Mouse (Mus musculus): ENCODE measurements around the gene Tat.

Gene Tat

GRCm38 (mm10) chr8:109990224-109990623, at the start of gene Tat:
Tat (plus strand) TSS chr8:109990437.
- no peak for DNase-seq

- no peak for DNase-seq
Observed at GRCm38 (mm10) chr8:109941606-109942360, 48.5 kb upstream of the Tat start.

DNA sequence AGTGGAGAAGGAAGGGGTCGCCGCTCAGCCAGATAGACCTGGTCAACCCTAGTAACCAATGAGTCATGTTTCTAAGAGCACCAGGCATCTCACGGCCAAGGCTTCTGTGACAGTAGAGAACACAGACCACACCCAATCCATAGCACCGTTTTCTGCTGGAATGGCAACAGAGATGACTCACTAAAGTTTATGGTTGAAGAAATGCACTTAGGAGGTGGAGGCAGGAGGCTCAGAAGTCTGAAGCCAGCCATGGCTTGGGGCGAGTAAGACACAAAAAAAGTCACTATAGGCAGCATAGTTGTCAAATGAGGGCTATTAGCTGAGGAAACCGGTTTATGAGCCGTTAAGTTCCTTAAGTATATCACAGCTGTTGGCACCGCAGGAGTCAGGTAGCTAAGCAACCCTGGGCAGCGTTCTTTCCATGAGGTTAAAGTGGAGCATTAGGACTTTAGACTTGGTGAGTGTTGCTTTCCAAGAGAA, 45.0 kb upstream of the Tat start:
- DNase-seq, result peak; percentile 62

- DNase-seq, result no peak
Observed at GRCm38 (mm10) chr8:109945694-109946093, 44.5 kb upstream of the Tat start.

GRCm38 (mm10) chr8:109946272-109946671, 44.0 kb upstream of the Tat start:
- DNase-seq, result peak; percentile 66

DNA sequence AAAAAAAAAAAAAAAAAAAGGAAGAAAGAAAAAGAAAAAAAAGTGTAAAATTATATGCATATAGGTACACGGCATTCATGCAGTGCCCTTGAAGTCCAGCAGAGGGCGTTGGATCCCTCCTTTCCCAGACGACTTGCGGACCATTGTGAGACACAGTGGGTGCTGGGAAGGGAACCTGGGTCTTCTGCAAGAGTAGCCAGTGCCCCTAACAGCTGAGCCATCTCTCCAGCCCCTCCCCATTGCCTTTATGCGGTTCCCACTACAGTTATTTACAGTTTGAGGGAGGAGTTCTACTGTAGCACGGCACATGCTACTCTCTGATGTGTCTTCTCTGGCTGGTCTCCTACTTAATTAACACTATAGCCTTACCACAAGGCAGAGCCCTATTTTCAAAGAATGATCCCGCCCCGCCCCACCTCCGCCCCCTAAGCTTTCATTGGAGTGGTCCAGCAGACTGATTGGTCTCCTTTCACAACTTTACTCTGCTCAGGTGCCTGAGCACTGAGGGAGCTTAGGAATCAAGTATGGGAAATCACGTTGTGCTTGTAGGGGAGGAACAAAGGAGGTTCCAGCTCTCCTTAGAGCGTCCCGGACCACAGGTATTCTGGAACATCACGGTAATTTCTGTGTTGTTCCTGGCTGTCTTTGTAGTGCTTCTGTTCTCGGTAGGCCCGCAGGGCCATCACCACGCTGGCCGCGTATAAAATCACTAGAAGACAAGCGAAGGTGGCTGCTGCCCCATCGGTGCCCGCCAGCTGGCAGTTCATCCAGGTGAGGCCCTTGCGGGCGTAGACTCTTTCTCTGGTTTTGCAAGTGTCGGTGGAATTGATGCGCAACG, 42.6 kb upstream of the Tat start:
- no peak for DNase-seq

DNA sequence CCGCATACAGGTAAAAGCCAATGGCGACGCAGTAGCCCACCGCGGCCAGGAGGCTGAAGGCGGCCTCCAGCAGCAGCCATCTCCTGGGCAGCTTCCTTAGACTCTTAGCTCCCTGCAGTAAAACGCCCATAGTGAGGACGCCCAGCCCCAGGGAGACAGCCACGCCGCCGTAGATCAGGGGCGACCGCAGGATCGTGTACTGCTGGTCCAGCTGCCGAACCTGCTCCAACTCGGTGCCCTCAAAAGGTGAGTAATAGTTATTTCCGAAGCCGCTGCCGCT, 42.0 kb upstream of the Tat start:
- no peak for DNase-seq

DNA sequence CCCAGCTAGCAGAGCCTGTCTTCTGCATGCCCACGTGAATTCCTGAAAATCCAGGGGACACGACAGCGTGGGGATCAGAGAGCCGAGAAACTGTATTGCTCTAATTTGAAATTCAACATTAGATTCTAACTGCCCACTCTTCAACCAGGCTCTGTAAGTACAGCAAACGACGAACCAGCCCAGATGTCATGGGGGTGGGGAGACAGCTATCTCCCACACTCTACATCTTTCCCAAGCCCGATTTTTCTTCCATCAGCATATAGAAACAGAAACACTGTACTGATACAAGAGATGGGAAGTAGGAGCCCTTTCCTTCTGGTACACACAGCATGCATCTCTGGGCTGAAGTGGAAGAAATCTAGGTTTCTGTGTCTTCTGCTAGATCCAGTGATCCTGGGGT, 38.1 kb upstream of the Tat start:
- DNase-seq, result no peak

DNA sequence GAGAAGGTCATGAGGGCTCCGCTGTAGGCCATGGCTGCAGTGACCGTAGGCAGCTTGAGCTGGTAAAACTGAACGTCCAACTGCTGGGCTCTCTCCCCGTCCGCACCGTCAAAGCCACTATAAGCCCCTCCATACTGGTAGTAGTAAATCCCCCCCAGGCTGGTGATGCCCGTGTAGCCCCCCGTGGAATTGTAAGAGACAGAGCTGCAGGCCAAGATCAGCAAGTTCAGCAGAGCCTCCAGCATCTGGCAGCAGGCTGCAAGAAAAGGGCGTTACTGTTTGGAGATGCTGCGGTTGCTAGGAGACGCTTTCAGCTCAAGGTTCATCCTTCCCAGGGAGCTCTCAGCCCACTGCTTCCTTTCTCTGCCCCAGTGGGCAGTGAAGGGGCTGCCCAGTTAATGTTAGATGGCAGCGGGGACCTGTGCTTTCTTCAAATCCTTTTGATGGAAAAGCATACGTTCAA, 35.7 kb upstream of the Tat start:
- no peak for DNase-seq

- DNase-seq, result peak; percentile 71
Observed at GRCm38 (mm10) chr8:109957167-109958028, 32.8 kb upstream of the Tat start.

- no peak for DNase-seq
Observed at GRCm38 (mm10) chr8:109958036-109958655, 32.1 kb upstream of the Tat start.

GRCm38 (mm10) chr8:109959112-109959511, 31.1 kb upstream of the Tat start:
- no peak for DNase-seq

- peak; percentile 80 for DNase-seq
Observed at GRCm38 (mm10) chr8:109961693-109962367, 28.4 kb upstream of the Tat start, which contains the start of gene Marveld3. Marveld3 (minus strand) TSS chr8:109962203.

- DNase-seq, result no peak
Observed at GRCm38 (mm10) chr8:109962896-109963295, 27.3 kb upstream of the Tat start.

DNA sequence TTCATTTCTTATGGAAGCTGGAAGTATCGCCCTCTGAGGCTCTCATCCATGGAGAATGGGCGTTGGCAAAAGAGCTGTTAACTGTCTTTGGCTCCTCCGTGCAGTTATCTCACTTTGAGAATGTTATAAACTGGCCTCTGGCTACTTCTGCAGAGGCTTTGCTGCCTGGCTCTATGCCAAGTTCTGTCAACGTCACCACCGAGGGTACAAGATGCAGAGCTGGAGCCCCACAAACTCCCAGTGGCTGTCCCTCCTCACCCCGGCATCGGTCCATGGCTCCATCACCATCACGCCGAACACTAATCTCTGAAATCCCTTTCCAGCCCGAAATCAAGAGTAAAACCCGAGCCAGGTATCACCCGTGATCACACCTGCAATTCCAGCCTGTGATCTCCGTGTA, 26.8 kb upstream of the Tat start:
- no peak for DNase-seq

DNA sequence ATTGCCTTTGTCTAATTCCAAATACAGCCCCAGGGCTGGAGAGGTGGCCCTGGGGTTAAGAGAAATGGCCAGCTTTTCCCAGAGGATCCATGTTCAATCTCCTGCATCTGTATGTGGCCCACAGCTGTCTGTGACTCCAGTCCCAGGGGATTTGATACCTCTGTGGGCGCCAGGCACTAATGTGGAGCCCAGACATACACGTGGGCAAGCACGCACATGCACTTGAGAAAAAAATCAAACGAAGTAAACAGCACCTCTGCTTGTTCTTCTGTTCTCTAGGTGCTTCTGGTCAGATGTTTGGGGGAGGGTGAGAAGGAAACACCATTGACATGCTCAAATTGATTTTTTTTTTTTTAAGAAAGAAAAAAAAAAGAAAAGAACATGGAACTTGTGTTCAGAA, 26.1 kb upstream of the Tat start:
- DNase-seq, result no peak

GRCm38 (mm10) chr8:109968837-109969236, 21.4 kb upstream of the Tat start:
- DNase-seq, result no peak

GRCm38 (mm10) chr8:109970323-109970722, 19.9 kb upstream of the Tat start:
- DNase-seq, result no peak

DNA sequence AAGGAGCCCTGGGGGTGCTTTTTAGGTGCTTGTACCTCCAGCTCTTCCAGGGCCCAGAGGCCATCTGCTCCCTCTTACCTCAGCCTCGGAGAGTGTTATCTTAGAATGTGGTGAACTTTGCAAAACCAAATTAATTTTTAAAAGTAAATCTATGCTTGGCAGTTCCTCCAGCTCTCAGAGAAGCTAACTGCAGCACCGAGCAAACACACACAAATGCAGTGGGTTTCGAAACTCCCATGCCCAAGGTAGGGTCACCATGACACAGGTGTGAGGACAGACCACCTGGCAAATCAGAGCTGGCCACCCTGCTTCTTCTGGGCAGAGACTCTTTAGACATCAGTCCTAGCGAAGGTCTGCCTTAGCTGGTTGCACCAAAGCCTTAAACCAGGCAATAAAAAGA, 17.3 kb upstream of the Tat start:
- DNase-seq, result no peak

DNA sequence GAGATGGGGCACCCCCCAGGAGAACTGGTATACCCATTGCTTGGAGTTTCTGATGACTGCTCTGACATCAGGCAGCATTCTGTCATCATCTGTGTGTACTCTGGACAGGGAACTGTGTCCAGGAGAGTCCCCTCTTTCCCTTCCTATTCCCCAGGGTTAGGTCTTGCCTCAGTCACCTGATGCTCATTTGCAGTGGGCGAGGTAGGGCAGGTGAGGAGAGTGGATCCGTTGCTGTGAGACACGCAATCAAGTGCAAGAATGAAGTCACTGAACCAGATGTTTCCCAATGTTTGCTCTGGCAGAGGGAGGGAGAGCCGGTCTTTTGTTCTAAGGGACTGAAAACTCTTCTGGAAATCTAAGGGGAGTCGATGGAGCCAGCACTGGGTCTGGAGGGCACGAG, 10.9 kb upstream of the Tat start:
- DNase-seq, result no peak

GRCm38 (mm10) chr8:109982386-109983105, 7.7 kb upstream of the Tat start:
- DNase-seq, result no peak

All from kidney, adult 11 months (tissue).